Mouse (Mus musculus): ENCODE results near the gene Kctd15. TPM values are rescaled to one million over a fixed set of nuclear protein-coding genes. Genes with fewer than 3 reads are reported as not detected.

Gene Kctd15
- polyA plus RNA-seq (2015; fragmentation: Nextera tagmentation; extraction: Ambion mirVana), result 5.9 and 7.4 TPM in 2 replicates

DNA sequence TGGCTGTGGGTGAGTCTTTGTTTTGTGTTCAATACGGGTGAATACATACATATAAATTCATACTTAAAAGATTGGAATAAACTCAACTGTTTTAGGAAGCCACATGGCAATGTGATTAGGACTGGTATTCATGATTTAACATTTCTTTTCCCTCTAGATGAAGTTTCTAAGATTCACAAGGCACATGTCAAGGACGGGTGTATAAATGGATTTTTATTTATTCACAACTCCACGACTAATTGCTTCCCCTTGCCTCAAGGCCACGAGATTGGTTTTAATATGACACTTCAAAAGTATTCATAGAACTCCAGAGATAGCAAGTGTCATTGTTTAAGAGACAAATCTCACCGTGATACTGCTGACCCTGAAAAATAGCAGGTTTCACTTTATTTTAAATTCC, at the start of gene Kctd15:
Gene Kctd15 (minus strand): TSS at position 101 of the 400 bp plus-strand sequence.
- Histone ChIP-seq H3K4me1 (ENCODE audit: insufficient read depth, low read depth, low read length) (no peaks in the 10 kb centered on the region), H3K9ac (replicated peaks; ENCODE audit: low read depth) (peak within 1 kb of the TSS; percentile 60; the same call in 1 of the 2 replicates), H3K9me3 (ENCODE audit: low read length) (no peaks in the 10 kb centered on the region), H3K4me2 (replicated peaks; ENCODE audit: low read depth, low read length) (peak within 1 kb of the TSS; percentile 97), H3K27me3 (replicated peaks; ENCODE audit: insufficient read depth, low read length) (no peaks in the 10 kb centered on the region), H3K4me3 (ENCODE audit: low read depth, low read length) (peak within 1 kb of the TSS; percentile 63), H3K36me3 (ENCODE audit: insufficient read depth, low read length) (no peaks in the 10 kb centered on the region), H3K27ac (ENCODE audit: low read length) (peak within 1 kb of the TSS; percentile 91; the same call in 1 of the 2 replicates)
- 58% methylated on average over 5 of the region's 5 CpGs for WGBS
- ATAC-seq (no peak), DNase-seq (ENCODE audit: low spot score) (no peak)
- TF ChIP-seq CTCF (IDR thresholded peaks at IDR 0.05) (no peak), EP300 (IDR thresholded peaks at IDR 0.05) (no peak)

DNA sequence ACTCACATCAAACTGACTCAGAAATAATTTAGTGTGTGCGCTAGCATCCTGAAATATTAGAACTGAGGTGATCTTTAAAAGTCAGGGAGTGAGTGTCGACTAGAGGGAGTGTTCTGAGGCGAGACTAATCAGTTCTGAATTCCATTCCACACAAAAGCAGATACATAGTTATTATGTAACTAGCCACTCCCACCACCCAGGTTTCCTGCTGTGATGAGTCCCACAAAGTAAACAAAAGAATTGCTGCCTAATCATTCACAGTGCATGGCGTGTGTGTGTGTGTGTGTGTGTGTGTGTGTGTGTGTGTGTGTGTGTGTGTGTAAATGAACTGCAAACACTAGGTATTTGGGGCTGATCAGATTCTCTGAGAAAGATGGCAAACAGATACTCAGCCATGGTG, 47.9 kb upstream of the Kctd15 start:
- Histone ChIP-seq H3K9me3 (ENCODE audit: low read length) (no peaks in the 10 kb centered on the region), H3K36me3 (ENCODE audit: insufficient read depth, low read length) (no peaks in the 10 kb centered on the region), H3K4me3 (ENCODE audit: low read depth, low read length) (no peak overlapping the region), H3K27me3 (replicated peaks; ENCODE audit: insufficient read depth, low read length) (no peaks in the 10 kb centered on the region), H3K9ac (replicated peaks; ENCODE audit: low read depth) (no peak overlapping the region), H3K4me1 (ENCODE audit: insufficient read depth, low read depth, low read length) (no peaks in the 10 kb centered on the region), H3K27ac (ENCODE audit: low read length) (no peak overlapping the region), H3K4me2 (replicated peaks; ENCODE audit: low read depth, low read length) (no peak overlapping the region)
- DNase-seq (ENCODE audit: low spot score) (no peak), ATAC-seq (no peak)
- TF ChIP-seq EP300 (IDR thresholded peaks at IDR 0.05) (no peak), CTCF (IDR thresholded peaks at IDR 0.05) (no peak)
- 38% methylated on average over 4 of the region's 4 CpGs for WGBS

DNA sequence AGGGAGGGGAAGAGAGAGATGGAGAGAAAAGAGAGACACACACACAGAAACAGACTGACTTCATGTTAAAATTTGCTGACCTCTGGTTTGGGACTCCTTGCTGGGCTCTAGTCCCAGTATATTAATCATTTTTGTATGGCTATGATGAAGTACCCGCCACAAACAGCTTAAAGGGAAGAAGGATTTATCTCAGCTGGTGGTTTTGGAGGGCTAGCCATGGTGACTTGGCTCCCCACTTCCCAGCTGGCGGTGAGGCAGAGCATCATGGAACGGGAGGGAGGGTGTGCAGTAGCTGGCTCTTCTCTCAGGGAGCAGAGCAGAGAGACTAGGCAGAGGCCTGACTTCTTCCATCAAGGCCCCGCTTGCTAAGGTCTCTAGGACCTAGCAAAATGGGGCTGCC, 46.9 kb upstream of the Kctd15 start:
- no peak for TF ChIP-seq EP300 (IDR thresholded peaks at IDR 0.05)
- no peak for TF ChIP-seq CTCF (IDR thresholded peaks at IDR 0.05)
- H3K4me3 ChIP-seq (ENCODE audit: low read depth, low read length), result no peak overlapping the region
- H3K36me3 ChIP-seq (ENCODE audit: insufficient read depth, low read length), result no peaks in the 10 kb centered on the region
- no peak overlapping the region for H3K27ac ChIP-seq (ENCODE audit: low read length)
- 37% methylated on average over 4 of the region's 4 CpGs for WGBS
- peak; percentile 70 for DNase-seq (ENCODE audit: low spot score)
- H3K9ac ChIP-seq (replicated peaks; ENCODE audit: low read depth), result no peak overlapping the region
- H3K27me3 ChIP-seq (replicated peaks; ENCODE audit: insufficient read depth, low read length), result no peaks in the 10 kb centered on the region
- H3K9me3 ChIP-seq (ENCODE audit: low read length), result no peaks in the 10 kb centered on the region
- no peak overlapping the region for H3K4me2 ChIP-seq (replicated peaks; ENCODE audit: low read depth, low read length)
- H3K4me1 ChIP-seq (ENCODE audit: insufficient read depth, low read depth, low read length), result no peaks in the 10 kb centered on the region
- ATAC-seq, result peak; percentile 77

DNA sequence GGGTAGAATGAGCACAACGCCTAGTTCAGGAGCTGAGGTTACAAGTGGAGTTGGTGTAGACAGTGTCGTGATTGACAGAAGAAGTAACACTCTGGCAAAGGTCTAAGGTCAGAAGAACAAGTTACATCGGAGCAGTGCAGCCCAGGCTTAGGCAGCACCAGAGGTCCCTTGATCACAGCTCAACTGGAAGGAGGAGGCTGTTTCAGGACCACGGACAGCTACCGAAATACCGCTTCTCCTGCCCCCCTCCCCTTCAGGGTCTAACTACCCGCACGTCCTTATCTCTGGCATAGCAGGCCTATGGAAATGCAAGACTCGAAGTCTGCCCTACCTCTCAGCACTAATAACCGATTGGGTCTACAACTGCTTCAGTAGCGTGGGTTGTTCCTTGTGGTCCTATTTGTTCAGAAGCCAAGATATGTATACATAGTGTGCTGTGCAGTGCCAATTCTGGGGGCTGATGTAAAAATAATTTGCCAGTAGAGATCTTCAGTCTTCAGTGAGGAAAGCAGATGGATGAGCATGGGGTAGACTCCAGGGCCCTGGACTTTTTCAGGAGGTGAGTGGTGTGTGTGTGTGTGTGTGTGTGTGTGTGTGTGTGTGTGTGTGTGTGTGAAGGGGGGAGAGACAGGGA, 46.3 kb upstream of the Kctd15 start:
- ATAC-seq, result peak; percentile 32; the same call in 1 of the 2 replicates
- no peak for TF ChIP-seq EP300 (IDR thresholded peaks at IDR 0.05)
- TF ChIP-seq CTCF (IDR thresholded peaks at IDR 0.05), result no peak
- Histone ChIP-seq H3K27me3 (replicated peaks; ENCODE audit: insufficient read depth, low read length) (no peaks in the 10 kb centered on the region), H3K36me3 (ENCODE audit: insufficient read depth, low read length) (no peaks in the 10 kb centered on the region), H3K9me3 (ENCODE audit: low read length) (no peaks in the 10 kb centered on the region), H3K27ac (ENCODE audit: low read length) (no peak overlapping the region), H3K4me1 (ENCODE audit: insufficient read depth, low read depth, low read length) (no peaks in the 10 kb centered on the region), H3K9ac (replicated peaks; ENCODE audit: low read depth) (no peak overlapping the region), H3K4me2 (replicated peaks; ENCODE audit: low read depth, low read length) (no peak overlapping the region), H3K4me3 (ENCODE audit: low read depth, low read length) (no peak overlapping the region)
- 12% methylated on average over 11 of the region's 11 CpGs for WGBS
- DNase-seq (ENCODE audit: low spot score), result peak; percentile 62

DNA sequence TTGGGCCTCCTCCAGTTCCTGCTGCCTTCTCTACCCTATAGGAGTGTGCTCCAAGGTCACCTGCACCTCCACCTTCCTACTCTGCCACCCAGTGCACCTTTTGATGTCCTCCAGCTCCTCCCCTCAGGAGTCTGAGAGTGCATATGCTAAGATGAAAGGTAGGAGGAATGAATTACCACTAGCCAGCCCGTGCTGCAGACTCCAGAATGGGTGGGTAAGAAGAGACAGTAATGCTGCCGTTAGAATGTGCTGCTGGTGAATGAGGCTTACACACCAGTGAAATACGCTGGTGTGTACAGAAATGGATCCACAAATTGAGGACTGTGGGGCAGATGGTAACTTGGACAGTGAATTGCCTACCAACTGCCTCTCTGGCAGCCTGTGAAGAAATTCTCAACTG, 43.4 kb upstream of the Kctd15 start:
- no peak overlapping the region for H3K27ac ChIP-seq (ENCODE audit: low read length)
- no peak for ATAC-seq
- H3K27me3 ChIP-seq (replicated peaks; ENCODE audit: insufficient read depth, low read length), result no peaks in the 10 kb centered on the region
- no peak overlapping the region for H3K4me2 ChIP-seq (replicated peaks; ENCODE audit: low read depth, low read length)
- TF ChIP-seq CTCF (IDR thresholded peaks at IDR 0.05), result no peak
- no peak for TF ChIP-seq EP300 (IDR thresholded peaks at IDR 0.05)
- DNase-seq (ENCODE audit: low spot score), result no peak
- H3K4me1 ChIP-seq (ENCODE audit: insufficient read depth, low read depth, low read length), result no peaks in the 10 kb centered on the region
- H3K4me3 ChIP-seq (ENCODE audit: low read depth, low read length), result no peak overlapping the region
- no peaks in the 10 kb centered on the region for H3K36me3 ChIP-seq (ENCODE audit: insufficient read depth, low read length)
- no peaks in the 10 kb centered on the region for H3K9me3 ChIP-seq (ENCODE audit: low read length)
- WGBS, result 69% methylated on average over 3 of the region's 3 CpGs
- H3K9ac ChIP-seq (replicated peaks; ENCODE audit: low read depth), result no peak overlapping the region

DNA sequence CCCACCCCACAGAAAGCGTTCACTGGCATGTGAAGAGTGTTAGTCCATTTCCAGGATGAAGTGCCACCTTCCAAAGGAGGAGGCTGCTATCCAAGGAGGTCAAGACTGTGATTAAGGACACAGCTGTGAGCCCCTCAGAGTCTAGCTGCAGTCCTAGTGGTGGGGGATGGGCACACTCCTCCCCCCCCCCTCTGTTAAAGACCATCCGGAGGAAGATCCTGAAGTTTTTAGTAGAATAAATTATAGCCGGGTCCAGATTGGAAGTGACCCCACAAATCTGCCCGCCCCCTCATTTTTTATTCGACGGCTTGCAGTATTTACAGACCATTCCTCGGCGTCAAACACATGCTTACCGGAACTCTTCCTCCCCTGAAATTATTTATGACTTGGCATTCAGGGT, 41.7 kb upstream of the Kctd15 start:
- Histone ChIP-seq H3K4me3 (ENCODE audit: low read depth, low read length) (no peak overlapping the region), H3K27ac (ENCODE audit: low read length) (no peak overlapping the region), H3K9ac (replicated peaks; ENCODE audit: low read depth) (no peak overlapping the region), H3K27me3 (replicated peaks; ENCODE audit: insufficient read depth, low read length) (no peaks in the 10 kb centered on the region), H3K4me2 (replicated peaks; ENCODE audit: low read depth, low read length) (no peak overlapping the region), H3K36me3 (ENCODE audit: insufficient read depth, low read length) (no peaks in the 10 kb centered on the region), H3K9me3 (ENCODE audit: low read length) (no peaks in the 10 kb centered on the region), H3K4me1 (ENCODE audit: insufficient read depth, low read depth, low read length) (no peaks in the 10 kb centered on the region)
- TF ChIP-seq CTCF (IDR thresholded peaks at IDR 0.05), result no peak
- no peak for TF ChIP-seq EP300 (IDR thresholded peaks at IDR 0.05)
- DNase-seq (ENCODE audit: low spot score) (no peak), ATAC-seq (no peak)
- WGBS, result 65% methylated on average over 9 of the region's 9 CpGs

Measured in lung, postnatal 0 days (tissue).